Mouse (Mus musculus): ENCODE results near the gene Pafah1b1. TPM values are rescaled to one million over a fixed set of nuclear protein-coding genes. Genes with fewer than 3 reads are reported as not detected.

Pafah1b1 gene
- polyA plus RNA-seq, 1 experiment from 2014 or later, result 83.3 TPM

- peaks cover 6% of the 10 kb centered on the region; the same call in 1 of the 2 replicates for H3K4me1 ChIP-seq (ENCODE audit: control insufficient read depth, insufficient read depth, low read length)
Observed at GRCm38 (mm10) chr11:74637486-74637885, 87.0 kb downstream of the Pafah1b1 start.

DNA sequence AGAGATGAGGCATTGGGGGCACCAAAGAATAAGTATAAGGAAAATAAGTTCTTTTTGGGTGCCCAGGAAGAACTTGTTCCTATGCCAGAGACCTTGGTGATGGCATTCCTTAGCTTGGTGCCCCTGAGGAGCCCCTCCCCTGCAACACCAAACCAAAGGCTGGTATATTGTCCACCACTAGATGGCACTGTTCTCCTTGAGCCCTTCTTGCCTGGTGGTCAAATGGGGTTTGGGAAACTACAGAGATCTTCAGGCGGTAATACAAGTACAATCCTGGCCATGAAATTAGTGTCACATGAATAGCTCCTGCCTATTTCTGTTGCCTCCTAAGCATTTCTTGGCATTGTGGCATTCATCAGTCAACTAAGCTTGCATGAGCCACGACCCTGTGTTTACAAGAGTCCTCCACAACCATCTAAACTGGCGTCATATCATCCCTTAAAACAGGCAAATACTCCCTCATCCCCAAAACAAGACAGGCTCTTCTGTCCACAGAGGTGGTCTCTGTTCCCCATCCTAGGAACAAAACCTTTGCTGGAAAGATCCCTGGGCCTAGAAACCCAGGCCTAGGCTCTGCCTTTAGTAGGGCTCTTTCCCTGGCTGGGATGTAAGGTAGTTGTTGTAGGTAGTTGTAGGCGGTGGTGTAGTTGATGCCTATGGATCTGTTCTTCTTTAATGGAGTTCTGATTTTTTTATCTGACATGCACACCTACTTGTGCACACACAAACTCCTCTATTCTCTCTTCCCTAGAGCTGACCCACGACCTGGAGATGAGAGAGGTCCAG, 89.8 kb downstream of the Pafah1b1 start:
- no peaks in the 10 kb centered on the region for H3K36me3 ChIP-seq (ENCODE audit: control insufficient read depth, insufficient read depth, low read length)
- no peak overlapping the region for H3K27ac ChIP-seq (replicated peaks; ENCODE audit: low read depth, low read length)
- ATAC-seq (ENCODE audit: insufficient number of reproducible peaks, low FRiP score, low TSS enrichment, low read depth), result no peak
- H3K4me1 ChIP-seq (ENCODE audit: control insufficient read depth, insufficient read depth, low read length), result peaks cover 6% of the 10 kb centered on the region; the same call in 1 of the 2 replicates
- 0 out of 2 replicates have a peak, but pooled peaks cover 8% of the 10 kb centered on the region for H3K27me3 ChIP-seq (ENCODE audit: control insufficient read depth, insufficient read depth, low read length)
- no peak overlapping the region for H3K4me3 ChIP-seq (ENCODE audit: low read depth, low read length)
- H3K9ac ChIP-seq (ENCODE audit: low read length), result no peak overlapping the region
- H3K9me3 ChIP-seq (ENCODE audit: control insufficient read depth, low read length), result no peaks in the 10 kb centered on the region
- H3K4me2 ChIP-seq (ENCODE audit: low read depth, severe bottlenecking), result no peak overlapping the region
- WGBS, result 65% methylated on average over 5 of the region's 5 CpGs
- peak; percentile 81 for DNase-seq (ENCODE audit: low spot score)

More at GRCm38 (mm10) chr11:74637486-74637885, 87.0 kb downstream of the Pafah1b1 start:
- DNase-seq (ENCODE audit: low spot score) (no peak), ATAC-seq (ENCODE audit: insufficient number of reproducible peaks, low FRiP score, low TSS enrichment, low read depth) (no peak)
- no peak overlapping the region for H3K27ac ChIP-seq (replicated peaks; ENCODE audit: low read depth, low read length)
- peak overlapping the region; percentile 76 for H3K4me3 ChIP-seq (ENCODE audit: low read depth, low read length)
- WGBS, result 23% methylated on average over 8 of the region's 8 CpGs
- H3K9me3 ChIP-seq (ENCODE audit: control insufficient read depth, low read length), result no peaks in the 10 kb centered on the region
- no peaks in the 10 kb centered on the region for H3K36me3 ChIP-seq (ENCODE audit: control insufficient read depth, insufficient read depth, low read length)
- 0 out of 2 replicates have a peak, but pooled peaks cover 11% of the 10 kb centered on the region for H3K27me3 ChIP-seq (ENCODE audit: control insufficient read depth, insufficient read depth, low read length)
- H3K4me2 ChIP-seq (ENCODE audit: low read depth, severe bottlenecking), result peak overlapping the region; percentile 94
- H3K9ac ChIP-seq (ENCODE audit: low read length), result peak overlapping the region; percentile 86; the same call in 1 of the 2 replicates

DNA sequence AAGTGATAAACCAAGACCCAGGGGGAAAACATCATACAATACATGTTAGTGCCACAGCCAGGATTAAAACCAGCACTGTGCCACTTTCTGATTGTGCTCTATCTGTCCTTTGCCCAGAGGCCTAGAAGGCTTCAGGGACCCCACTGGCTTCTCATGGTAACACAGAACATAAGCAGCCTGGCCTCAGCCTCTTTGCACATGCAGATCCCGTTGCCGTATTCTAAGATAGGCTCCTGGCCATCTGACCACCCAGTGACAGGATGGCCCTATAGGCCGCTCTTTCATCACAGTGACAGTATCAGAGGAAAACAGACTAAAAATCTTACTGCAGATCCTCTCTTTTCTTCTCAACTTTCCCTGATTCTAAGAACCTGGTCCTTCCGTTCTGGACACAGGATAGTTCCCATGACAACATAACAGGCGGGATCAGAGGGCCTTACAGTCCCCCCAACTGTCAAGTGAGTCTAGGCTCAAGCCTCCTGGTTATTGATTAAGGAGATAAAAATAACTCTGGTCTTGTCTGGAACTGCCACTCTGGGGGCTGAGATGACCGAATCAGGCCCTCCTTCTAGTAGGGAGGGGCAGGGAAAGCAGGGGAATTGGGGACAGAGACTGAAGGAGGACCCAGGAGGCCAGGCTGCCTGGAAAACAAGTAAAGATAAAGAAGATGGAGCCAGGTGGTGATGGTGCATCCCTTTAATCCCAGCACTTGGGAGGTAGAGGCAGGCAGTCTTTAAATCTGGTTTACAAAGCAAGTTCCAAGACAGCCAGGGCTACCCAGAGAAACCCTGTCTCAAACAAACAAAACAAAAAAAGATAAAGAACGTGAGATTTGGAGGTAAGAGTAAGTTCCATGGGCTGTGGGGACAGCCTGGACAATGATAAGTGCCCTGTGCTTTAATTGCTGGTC, 92.3 kb downstream of the Pafah1b1 start:
- Histone ChIP-seq H3K9ac (ENCODE audit: low read length) (no peak overlapping the region), H3K9me3 (ENCODE audit: control insufficient read depth, low read length) (no peaks in the 10 kb centered on the region), H3K36me3 (ENCODE audit: control insufficient read depth, insufficient read depth, low read length) (no peaks in the 10 kb centered on the region), H3K4me1 (ENCODE audit: control insufficient read depth, insufficient read depth, low read length) (no peaks in the 10 kb centered on the region), H3K4me3 (ENCODE audit: low read depth, low read length) (no peak overlapping the region), H3K4me2 (ENCODE audit: low read depth, severe bottlenecking) (no peak overlapping the region), H3K27ac (replicated peaks; ENCODE audit: low read depth, low read length) (no peak overlapping the region), H3K27me3 (ENCODE audit: control insufficient read depth, insufficient read depth, low read length) (0 out of 2 replicates have a peak, but pooled peaks cover 1% of the 10 kb centered on the region)
- WGBS, result 76% methylated on average over 7 of the region's 7 CpGs
- DNase-seq (ENCODE audit: low spot score) (no peak), ATAC-seq (ENCODE audit: insufficient number of reproducible peaks, low FRiP score, low TSS enrichment, low read depth) (no peak)

DNA sequence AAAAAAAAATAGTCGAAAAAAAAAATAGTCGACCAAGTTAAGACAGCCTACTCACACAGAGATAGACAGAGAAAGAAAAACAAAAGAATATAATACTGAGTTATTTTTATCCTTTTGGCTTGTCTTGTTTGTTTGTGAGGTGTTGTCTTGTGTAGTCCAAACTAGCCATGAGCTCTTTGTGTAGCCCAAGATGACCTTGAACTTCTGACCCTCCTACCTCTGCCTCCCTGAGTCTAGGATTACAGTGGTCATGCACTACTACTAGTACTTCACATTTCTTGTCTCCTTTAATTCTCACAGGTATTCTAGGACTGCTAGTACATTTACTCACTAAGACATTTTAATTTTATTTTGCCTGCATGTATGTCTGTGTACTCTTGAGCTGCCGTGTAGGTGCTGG, 97.0 kb downstream of the Pafah1b1 start:
- Histone ChIP-seq H3K4me1 (ENCODE audit: control insufficient read depth, insufficient read depth, low read length) (no peaks in the 10 kb centered on the region), H3K36me3 (ENCODE audit: control insufficient read depth, insufficient read depth, low read length) (no peaks in the 10 kb centered on the region), H3K9me3 (ENCODE audit: control insufficient read depth, low read length) (no peaks in the 10 kb centered on the region), H3K4me2 (ENCODE audit: low read depth, severe bottlenecking) (no peak overlapping the region), H3K27ac (replicated peaks; ENCODE audit: low read depth, low read length) (no peak overlapping the region), H3K4me3 (ENCODE audit: low read depth, low read length) (no peak overlapping the region), H3K9ac (ENCODE audit: low read length) (no peak overlapping the region), H3K27me3 (ENCODE audit: control insufficient read depth, insufficient read depth, low read length) (no peaks in the 10 kb centered on the region)
- DNase-seq (ENCODE audit: low spot score), result no peak
- WGBS, result 80% methylated on average over 3 of the region's 3 CpGs
- no peak for ATAC-seq (ENCODE audit: insufficient number of reproducible peaks, low FRiP score, low TSS enrichment, low read depth)

DNA sequence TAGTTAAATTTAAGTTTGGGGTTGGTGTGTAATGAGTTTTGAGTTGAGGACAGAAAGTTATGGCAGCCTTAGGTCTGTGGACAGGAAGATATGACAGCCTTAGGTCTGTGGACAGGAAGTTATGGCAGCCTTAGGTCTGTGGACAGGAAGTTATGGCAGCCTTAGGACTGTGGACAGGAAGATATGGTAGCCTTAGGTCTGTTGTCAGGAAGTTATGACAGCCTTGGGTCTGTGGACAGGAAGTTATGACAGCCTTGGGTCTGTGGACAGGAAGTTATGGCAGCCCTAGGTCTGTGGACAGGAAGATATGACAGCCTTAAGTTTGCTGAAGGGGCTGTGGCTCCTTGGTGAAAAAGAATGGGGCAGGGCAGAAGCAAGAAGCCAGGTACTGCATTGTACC, 99.1 kb downstream of the Pafah1b1 start:
- Histone ChIP-seq H3K27ac (replicated peaks; ENCODE audit: low read depth, low read length) (no peak overlapping the region), H3K27me3 (ENCODE audit: control insufficient read depth, insufficient read depth, low read length) (peaks cover 9% of the 10 kb centered on the region), H3K36me3 (ENCODE audit: control insufficient read depth, insufficient read depth, low read length) (no peaks in the 10 kb centered on the region), H3K4me1 (ENCODE audit: control insufficient read depth, insufficient read depth, low read length) (no peaks in the 10 kb centered on the region), H3K4me2 (ENCODE audit: low read depth, severe bottlenecking) (no peak overlapping the region), H3K9ac (ENCODE audit: low read length) (no peak overlapping the region), H3K9me3 (ENCODE audit: control insufficient read depth, low read length) (no peaks in the 10 kb centered on the region), H3K4me3 (ENCODE audit: low read depth, low read length) (no peak overlapping the region)
- DNase-seq (ENCODE audit: low spot score) (no peak), ATAC-seq (ENCODE audit: insufficient number of reproducible peaks, low FRiP score, low TSS enrichment, low read depth) (no peak)

Other genes with a start within 250 kb of the Pafah1b1 start
- 0.35 and 0.60 TPM in 2 replicates for gene Rap1gap2, start 113.8 kb downstream of the Pafah1b1 start, polyA plus RNA-seq (2014; fragmentation: Nextera tagmentation; extraction: Ambion mirVana)
- 0.67 and 0.85 TPM in 2 replicates for gene Ccdc92b, start 105.1 kb downstream of the Pafah1b1 start, polyA plus RNA-seq (2014; fragmentation: Nextera tagmentation; extraction: Ambion mirVana)
- 14.0 and 16.0 TPM in 2 replicates for gene Cluh, start 75.2 kb downstream of the Pafah1b1 start, polyA plus RNA-seq (2014; fragmentation: Nextera tagmentation; extraction: Ambion mirVana)
- gene Mettl16, start 46.2 kb upstream of the Pafah1b1 start, polyA plus RNA-seq (2014; fragmentation: Nextera tagmentation; extraction: Ambion mirVana), result 51.6 and 54.7 TPM in 2 replicates
- gene Mnt, start 106.2 kb upstream of the Pafah1b1 start, polyA plus RNA-seq (2014; fragmentation: Nextera tagmentation; extraction: Ambion mirVana), result 5.1 and 5.5 TPM in 2 replicates
- gene Sgsm2, start 172.4 kb upstream of the Pafah1b1 start, polyA plus RNA-seq (2014; fragmentation: Nextera tagmentation; extraction: Ambion mirVana), result 3.0 and 3.4 TPM in 2 replicates
- 52.9 and 59.9 TPM in 2 replicates for gene Tsr1, start 173.4 kb upstream of the Pafah1b1 start, polyA plus RNA-seq (2014; fragmentation: Nextera tagmentation; extraction: Ambion mirVana)
- gene Smg6, start 201.2 kb upstream of the Pafah1b1 start, polyA plus RNA-seq (2014; fragmentation: Nextera tagmentation; extraction: Ambion mirVana), result 18.5 and 20.8 TPM in 2 replicates
- 23.0 and 24.5 TPM in 2 replicates for gene Srr, start 201.3 kb upstream of the Pafah1b1 start, polyA plus RNA-seq (2014; fragmentation: Nextera tagmentation; extraction: Ambion mirVana)